Mouse (Mus musculus) forebrain, embryonic 15.5 days (tissue): ENCODE results near the gene Mapk6. TPM values are rescaled to one million over a fixed set of nuclear protein-coding genes. Genes with fewer than 3 reads are reported as not detected.

Experiments
- ATAC-seq: fragments of 200-750 bp; cut with Nextera tagmentation; replicated peaks from 2 replicates; pipeline ENCODE4 v1.8.0; 2017; ENCODE audit warnings: mild to moderate bottlenecking, moderate TSS enrichment, moderate library complexity
- H3K27ac ChIP-seq: fragments of 300-500 bp; sonication (generic); replicated peaks from 2 replicates; pipeline ENCODE4 v1.5.1; 2015; ENCODE audit warnings: mild to moderate bottlenecking, inconsistent platforms
- H3K27me3 ChIP-seq: fragments of 300-500 bp; sonication (generic); 2 replicates; pipeline ENCODE4 v1.6.1; 2015; ENCODE audit warnings: inconsistent platforms
- H3K36me3 ChIP-seq: fragments of 300-500 bp; sonication (generic); 2 replicates; pipeline ENCODE4 v1.6.1; 2015; ENCODE audit warnings: mild to moderate bottlenecking, inconsistent platforms
- H3K4me1 ChIP-seq: fragments of 300-500 bp; sonication (generic); 2 replicates; pipeline ENCODE4 v1.6.1; 2015; ENCODE audit warnings: inconsistent platforms
- H3K4me2 ChIP-seq: fragments of 300-500 bp; sonication (generic); replicated peaks from 2 replicates; pipeline ENCODE4 v1.6.1; 2015; ENCODE audit warnings: mild to moderate bottlenecking, inconsistent platforms
- H3K4me3 ChIP-seq: fragments of 300-500 bp; sonication (generic); 2 replicates; pipeline ENCODE4 v1.5.1; 2015; ENCODE audit warnings: mild to moderate bottlenecking, inconsistent platforms
- H3K9ac ChIP-seq: fragments of 300-500 bp; sonication (generic); replicated peaks from 2 replicates; pipeline ENCODE4 v1.6.1; 2015; ENCODE audit warnings: mild to moderate bottlenecking, inconsistent platforms
- H3K9me3 ChIP-seq: fragments of 300-500 bp; sonication (generic); 2 replicates; pipeline ENCODE4 v1.6.1; 2016; ENCODE audit warnings: inconsistent platforms
- WGBS: fragments of 180-500 bp; shearing (Covaris S2); methylation state at CpG from one replicate; pipeline ENCODE4 v1.1.7; 2015; ENCODE audit warnings: mixed read lengths; 5-methylcytosine and 5-hydroxymethylcytosine counted together
- polyA plus RNA-seq: library from polyadenylated mRNA; unstranded; fragments of >200 nt; fragmentation: Nextera tagmentation; extraction: Ambion mirVana; gene quantifications from 2 replicates; pipeline ENCODE4 v1.2.1, GENCODE M21; 2015

Mapk6 gene
- polyA plus RNA-seq, 1 experiment from 2014 or later = 138 TPM

- Histone ChIP-seq H3K27ac (no peak overlapping the region), H3K9ac (no peak overlapping the region), H3K4me2 (no peak overlapping the region), H3K27me3 (no peaks in the 10 kb centered on the region), H3K9me3 (no peaks in the 10 kb centered on the region), H3K4me3 (no peak overlapping the region), H3K4me1 (peaks cover 11% of the 10 kb centered on the region), H3K36me3 (no peaks in the 10 kb centered on the region)
- 41% methylated on average over 7 of the region's 7 CpGs for WGBS
- no peak for ATAC-seq
Observed at GRCm38 (mm10) chr9:75434172-75434793, 24.5 kb upstream of the Mapk6 start.

- Histone ChIP-seq H3K27ac (no peak overlapping the region), H3K9ac (no peak overlapping the region), H3K27me3 (no peaks in the 10 kb centered on the region), H3K36me3 (no peaks in the 10 kb centered on the region), H3K4me1 (peaks cover 11% of the 10 kb centered on the region), H3K9me3 (no peaks in the 10 kb centered on the region), H3K4me3 (no peak overlapping the region), H3K4me2 (no peak overlapping the region)
- WGBS = 63% methylated on average over 3 of the region's 3 CpGs
- ATAC-seq = no peak
Observed at GRCm38 (mm10) chr9:75432694-75433093, 22.9 kb upstream of the Mapk6 start.

- H3K9me3 ChIP-seq = no peaks in the 10 kb centered on the region
- H3K36me3 ChIP-seq = no peaks in the 10 kb centered on the region
- peaks cover 11% of the 10 kb centered on the region for H3K4me1 ChIP-seq
- H3K27ac ChIP-seq = no peak overlapping the region
- no peak overlapping the region for H3K4me2 ChIP-seq
- H3K4me3 ChIP-seq = no peak overlapping the region
- no peaks in the 10 kb centered on the region for H3K27me3 ChIP-seq
- H3K9ac ChIP-seq = no peak overlapping the region
- no peak for ATAC-seq
- WGBS = 74% methylated on average over 16 of the region's 16 CpGs
Observed at GRCm38 (mm10) chr9:75430822-75431621, 21.2 kb upstream of the Mapk6 start.

GRCm38 (mm10) chr9:75429657-75430056 lies 19.9 kb upstream of the Mapk6 start:
- Histone ChIP-seq H3K9me3 (no peaks in the 10 kb centered on the region), H3K27ac (no peak overlapping the region), H3K27me3 (no peaks in the 10 kb centered on the region), H3K4me2 (no peak overlapping the region), H3K4me1 (peaks cover 6% of the 10 kb centered on the region; the same call in 1 of the 2 replicates), H3K36me3 (no peaks in the 10 kb centered on the region), H3K9ac (no peak overlapping the region), H3K4me3 (no peak overlapping the region)
- ATAC-seq = no peak
- WGBS = 85% methylated on average over 1 of the region's 1 CpGs

GRCm38 (mm10) chr9:75429040-75429439 lies 19.2 kb upstream of the Mapk6 start:
- H3K4me2 ChIP-seq = no peak overlapping the region
- no peaks in the 10 kb centered on the region for H3K9me3 ChIP-seq
- no peak for ATAC-seq
- no peak overlapping the region for H3K4me3 ChIP-seq
- H3K27ac ChIP-seq = no peak overlapping the region
- H3K9ac ChIP-seq = no peak overlapping the region
- no peaks in the 10 kb centered on the region for H3K36me3 ChIP-seq
- 92% methylated on average over 2 of the region's 2 CpGs for WGBS
- no peaks in the 10 kb centered on the region for H3K27me3 ChIP-seq
- peaks cover under 1% of the 10 kb centered on the region; the same call in 1 of the 2 replicates for H3K4me1 ChIP-seq

GRCm38 (mm10) chr9:75428274-75428600 lies 18.4 kb upstream of the Mapk6 start:
- ATAC-seq = no peak
- Histone ChIP-seq H3K4me2 (no peak overlapping the region), H3K36me3 (no peaks in the 10 kb centered on the region), H3K9me3 (no peaks in the 10 kb centered on the region), H3K4me1 (no peaks in the 10 kb centered on the region), H3K27me3 (no peaks in the 10 kb centered on the region), H3K4me3 (no peak overlapping the region), H3K9ac (no peak overlapping the region), H3K27ac (no peak overlapping the region)
- WGBS = 74% methylated on average over 2 of the region's 2 CpGs

- peak; percentile 88 for ATAC-seq
- H3K27me3 ChIP-seq = no peaks in the 10 kb centered on the region
Observed at GRCm38 (mm10) chr9:75427366-75428273, 17.8 kb upstream of the Mapk6 start.

GRCm38 (mm10) chr9:75425796-75426391 lies 16.1 kb upstream of the Mapk6 start:
- 86% methylated on average over 7 of the region's 7 CpGs for WGBS
- Histone ChIP-seq H3K4me1 (no peaks in the 10 kb centered on the region), H3K4me2 (no peak overlapping the region), H3K4me3 (no peak overlapping the region), H3K9me3 (no peaks in the 10 kb centered on the region), H3K36me3 (no peaks in the 10 kb centered on the region), H3K27ac (no peak overlapping the region), H3K9ac (no peak overlapping the region), H3K27me3 (no peaks in the 10 kb centered on the region)
- ATAC-seq = no peak

More at GRCm38 (mm10) chr9:75427366-75428273, 17.8 kb upstream of the Mapk6 start:
- Histone ChIP-seq H3K4me3 (no peak overlapping the region), H3K9me3 (no peaks in the 10 kb centered on the region), H3K36me3 (no peaks in the 10 kb centered on the region), H3K4me2 (no peak overlapping the region), H3K27ac (peak overlapping the region; percentile 45; the same call in 1 of the 2 replicates), H3K4me1 (no peaks in the 10 kb centered on the region), H3K9ac (no peak overlapping the region)
- 76% methylated on average over 9 of the region's 9 CpGs for WGBS

- no peaks in the 10 kb centered on the region for H3K9me3 ChIP-seq
- 75% methylated on average over 6 of the region's 6 CpGs for WGBS
- no peak overlapping the region for H3K4me2 ChIP-seq
- no peaks in the 10 kb centered on the region for H3K4me1 ChIP-seq
- no peak overlapping the region for H3K27ac ChIP-seq
- ATAC-seq = no peak
- no peaks in the 10 kb centered on the region for H3K27me3 ChIP-seq
- no peak overlapping the region for H3K9ac ChIP-seq
- H3K4me3 ChIP-seq = no peak overlapping the region
- H3K36me3 ChIP-seq = no peaks in the 10 kb centered on the region
Observed at GRCm38 (mm10) chr9:75424358-75425150, 14.7 kb upstream of the Mapk6 start.

GRCm38 (mm10) chr9:75423683-75424082 lies 13.9 kb upstream of the Mapk6 start:
- ATAC-seq = no peak
- Histone ChIP-seq H3K9me3 (no peaks in the 10 kb centered on the region), H3K27ac (no peak overlapping the region), H3K27me3 (no peaks in the 10 kb centered on the region), H3K4me2 (no peak overlapping the region), H3K9ac (no peak overlapping the region), H3K4me3 (no peak overlapping the region), H3K4me1 (no peaks in the 10 kb centered on the region), H3K36me3 (no peaks in the 10 kb centered on the region)
- WGBS = 77% methylated on average over 5 of the region's 5 CpGs

- Histone ChIP-seq H3K36me3 (no peaks in the 10 kb centered on the region), H3K4me1 (no peaks in the 10 kb centered on the region), H3K27ac (no peak overlapping the region), H3K9ac (no peak overlapping the region), H3K4me3 (no peak overlapping the region), H3K4me2 (no peak overlapping the region), H3K9me3 (no peaks in the 10 kb centered on the region), H3K27me3 (no peaks in the 10 kb centered on the region)
- no peak for ATAC-seq
- WGBS = 90% methylated on average over 3 of the region's 3 CpGs
Observed at GRCm38 (mm10) chr9:75422251-75422691, 12.5 kb upstream of the Mapk6 start.
